Mouse (Mus musculus): ENCODE measurements at regions not wholly inside any gene's neighbourhood (a gene's known extent, or its start where the extent isn't known, plus 50 kb on each side); places are given as distances from the start of the nearest gene placed in this dataset.

- peak; percentile 52 to 59 for DNase-seq
Observed at GRCm38 (mm10) chr3:40092765-40093368, 438.2 kb upstream of the Intu start.

GRCm38 (mm10) chr3:40094040-40094439 lies 437.0 kb upstream of the Intu start:
- DNase-seq = no peak

- DNase-seq = no peak
Observed at GRCm38 (mm10) chr3:40094701-40095100, 436.4 kb upstream of the Intu start.

- DNase-seq = no peak
Observed at GRCm38 (mm10) chr3:40102698-40103097, 428.4 kb upstream of the Intu start.

GRCm38 (mm10) chr3:40114811-40115210 lies 416.3 kb upstream of the Intu start:
- no peak for DNase-seq

GRCm38 (mm10) chr3:40118551-40118950 lies 412.5 kb upstream of the Intu start:
- DNase-seq = no peak

- DNase-seq = peak in 1 of 2 experiments; percentile 6
Observed at GRCm38 (mm10) chr3:40119462-40119861, 411.6 kb upstream of the Intu start.

- peak; percentile 43 to 47 for DNase-seq
Observed at GRCm38 (mm10) chr3:40120298-40120875, 410.7 kb upstream of the Intu start.

GRCm38 (mm10) chr3:40123558-40124236 lies 407.4 kb upstream of the Intu start:
- DNase-seq = no peak

- no peak for DNase-seq
Observed at GRCm38 (mm10) chr3:40126903-40127302, 404.2 kb upstream of the Intu start.

GRCm38 (mm10) chr3:40130858-40131584 lies 400.1 kb upstream of the Intu start:
- DNase-seq = no peak

- no peak for DNase-seq
Observed at GRCm38 (mm10) chr3:40138671-40139070, 392.4 kb upstream of the Intu start.

- DNase-seq = no peak
Observed at GRCm38 (mm10) chr3:40142229-40142628, 388.9 kb upstream of the Intu start.

GRCm38 (mm10) chr3:40158631-40159030 lies 372.5 kb upstream of the Intu start:
- no peak for DNase-seq

- DNase-seq = no peak
Observed at GRCm38 (mm10) chr3:40159591-40160145, 371.4 kb upstream of the Intu start.

- DNase-seq = peak in 1 of 2 experiments; percentile 4
Observed at GRCm38 (mm10) chr3:40164181-40164580, 366.9 kb upstream of the Intu start.

- DNase-seq = no peak
Observed at GRCm38 (mm10) chr3:40167970-40168626, 363.0 kb upstream of the Intu start.

GRCm38 (mm10) chr3:40169590-40169989 lies 361.5 kb upstream of the Intu start:
- DNase-seq = no peak

GRCm38 (mm10) chr3:40179726-40180317 lies 351.3 kb upstream of the Intu start:
- DNase-seq = no peak

GRCm38 (mm10) chr3:40185597-40186320 lies 345.3 kb upstream of the Intu start:
- DNase-seq = no peak

- DNase-seq = no peak
Observed at GRCm38 (mm10) chr3:40189529-40189928, 341.6 kb upstream of the Intu start.

- DNase-seq = no peak
Observed at GRCm38 (mm10) chr3:40190024-40190423, 341.1 kb upstream of the Intu start.
